Comparison of ENCODE assay signal across 22 mouse cellular contexts in the genomic region with DNA sequence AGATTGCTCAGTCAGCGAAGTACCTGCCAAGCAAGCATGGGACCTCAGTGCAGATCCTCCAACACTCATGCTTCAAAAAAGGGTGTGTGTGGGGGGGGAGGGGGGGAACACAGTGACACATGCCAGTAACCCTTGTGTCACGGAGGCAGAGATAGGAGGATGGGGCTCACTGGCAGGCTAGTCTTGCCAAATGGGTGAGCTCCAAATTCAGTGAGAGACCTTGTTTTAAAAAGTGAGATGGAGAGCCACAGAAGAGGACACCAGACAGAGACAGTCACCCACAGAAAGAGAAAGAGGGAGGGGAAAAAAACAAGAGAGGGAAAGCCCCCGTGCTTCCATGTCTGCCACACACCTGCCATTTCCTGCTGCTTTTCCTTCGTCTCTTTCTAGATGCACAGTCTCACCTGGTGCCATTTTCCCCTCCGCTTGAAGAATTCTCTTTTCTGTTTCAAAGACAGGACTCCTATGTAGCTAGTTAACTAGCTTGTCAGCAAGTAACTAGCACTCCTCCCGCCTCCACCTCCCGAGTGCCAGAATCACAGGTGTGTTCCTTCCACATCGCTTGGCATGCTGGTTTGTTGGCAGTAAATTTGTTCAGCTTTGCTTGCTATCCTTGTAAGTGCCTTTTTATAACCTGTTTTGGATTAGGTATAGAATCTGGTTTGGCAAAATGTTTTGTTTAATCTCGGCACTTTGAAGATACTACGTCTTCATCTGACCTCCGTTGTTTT. TPM values are rescaled to one million over a fixed set of nuclear protein-coding genes. Genes with fewer than 3 reads are reported as not detected.
DNase-seq lines count a peak whose midpoint lies in the region; ATAC-seq and TF ChIP-seq lines count a peak whose summit lies in the region.
"Had no signal": no experiment of that assay in that cellular context is flagged by ENCODE, and none has a peak within 500 bp of the region (broad histone marks: within the 10 kb centered on the region; RNA-seq: fewer than 3 reads in every experiment).

No protein-coding gene starts in this region.

- no peak for DNase-seq in gastrocnemius, adult 2 months
- no peak for DNase-seq in gastrocnemius, postnatal 4 days (ENCODE audit: low spot score in 2 of 2)
- DNase-seq in midbrain, postnatal 0 days (ENCODE audit: low spot score): peak; percentile 40
- DNase-seq in cerebellum, adult 2 months: peak; percentile 91 to 97
- DNase-seq in embryonic facial prominence, embryonic 14.5 days (ENCODE audit: low spot score): no peak
- DNase-seq in kidney, postnatal 10 days: no peak
- no peak for DNase-seq in testis, postnatal 10 days (ENCODE audit: low spot score)
- DNase-seq: adrenal gland, postnatal 14 days; B cell, adult 2 months; gastrocnemius, postnatal 10 days had no signal

- 85% methylated on average over 11 of the region's 11 CpGs for WGBS in midbrain, postnatal 0 days
- WGBS in midbrain, embryonic 16.5 days: 84% methylated on average over 11 of the region's 11 CpGs
- WGBS in cerebellum, adult 2 months: 14% methylated on average over 11 of the region's 11 CpGs
- WGBS in embryonic facial prominence, embryonic 14.5 days: 65% methylated on average over 11 of the region's 11 CpGs

- no peaks in the 10 kb centered on the region for H3K36me3 ChIP-seq in midbrain, postnatal 0 days (ENCODE audit: insufficient read depth, low read length)
- H3K36me3 ChIP-seq in midbrain, embryonic 16.5 days (ENCODE audit: control insufficient read depth, insufficient read depth, low read length): no peaks in the 10 kb centered on the region
- H3K36me3 ChIP-seq in embryonic facial prominence, embryonic 14.5 days (ENCODE audit: control insufficient read depth, insufficient read depth, low read length): no peaks in the 10 kb centered on the region
- H3K36me3 ChIP-seq: intestine, embryonic 15.5 days; liver, embryonic 12.5 days; midbrain, embryonic 12.5 days had no signal

- peak; percentile 24; the same call in 1 of the 2 replicates for TF ChIP-seq POLR2A in cerebellum, adult 2 months (IDR thresholded peaks at IDR 0.05; ENCODE audit: borderline replicate concordance, insufficient read depth, low read length)

- no peaks in the 10 kb centered on the region for H3K9me3 ChIP-seq in midbrain, postnatal 0 days (ENCODE audit: low read length)
- H3K9me3 ChIP-seq in midbrain, embryonic 16.5 days (replicated peaks; ENCODE audit: control insufficient read depth, low read length, poor library complexity, severe bottlenecking): no peaks in the 10 kb centered on the region
- H3K9me3 ChIP-seq in embryonic facial prominence, embryonic 14.5 days (ENCODE audit: control insufficient read depth, low read length): no peaks in the 10 kb centered on the region
- H3K9me3 ChIP-seq: intestine, embryonic 15.5 days; liver, embryonic 12.5 days; midbrain, embryonic 12.5 days had no signal

- intact Hi-C loops in gastrocnemius, adult 2 months (cut with DNase I): no loop called here

- H3K4me1 ChIP-seq in midbrain, postnatal 0 days (ENCODE audit: insufficient read depth, low read length): no peaks in the 10 kb centered on the region
- H3K4me1 ChIP-seq in midbrain, embryonic 16.5 days (ENCODE audit: control insufficient read depth, insufficient read depth, low read length): peaks cover 3% of the 10 kb centered on the region; the same call in 1 of the 2 replicates
- peaks cover 24% of the 10 kb centered on the region for H3K4me1 ChIP-seq in cerebellum, adult 2 months (ENCODE audit: control insufficient read depth, insufficient read depth, low read length)
- H3K4me1 ChIP-seq in embryonic facial prominence, embryonic 14.5 days (ENCODE audit: control insufficient read depth, insufficient read depth, low read length): peaks cover 17% of the 10 kb centered on the region
- H3K4me1 ChIP-seq: intestine, embryonic 15.5 days; liver, embryonic 12.5 days had no signal

- ATAC-seq in midbrain, postnatal 0 days (ENCODE audit: low FRiP score): no peak
- no peak for ATAC-seq in midbrain, embryonic 16.5 days
- ATAC-seq in embryonic facial prominence, embryonic 14.5 days (ENCODE audit: low read depth): no peak
- ATAC-seq: intestine, embryonic 15.5 days; liver, embryonic 12.5 days had no signal

- TF ChIP-seq CTCF in gastrocnemius, adult 2 months (IDR thresholded peaks at IDR 0.05): no peak
- no peak for TF ChIP-seq CTCF in midbrain, postnatal 0 days (IDR thresholded peaks at IDR 0.05)
- no peak for TF ChIP-seq CTCF in cerebellum, adult 2 months (IDR thresholded peaks at IDR 0.05; ENCODE audit: borderline replicate concordance, insufficient read depth, low read depth, low read length)

- H3K27ac ChIP-seq in gastrocnemius, adult 2 months: no peak overlapping the region
- no peak overlapping the region for H3K27ac ChIP-seq in midbrain, postnatal 0 days (ENCODE audit: low read depth, low read length)
- no peak overlapping the region for H3K27ac ChIP-seq in midbrain, embryonic 16.5 days (ENCODE audit: low read length)
- peak overlapping the region; percentile 85 for H3K27ac ChIP-seq in cerebellum, adult 2 months (ENCODE audit: insufficient read depth, low read length)
- peak overlapping the region; percentile 44; the same call in 1 of the 2 replicates for H3K27ac ChIP-seq in embryonic facial prominence, embryonic 14.5 days (replicated peaks; ENCODE audit: low read depth, low read length)
- H3K27ac ChIP-seq: intestine, embryonic 15.5 days; liver, embryonic 12.5 days; macrophage; midbrain, embryonic 12.5 days had no signal

- peak overlapping the region; percentile 34 for H3K4me3 ChIP-seq in gastrocnemius, adult 2 months
- H3K4me3 ChIP-seq in midbrain, postnatal 0 days (ENCODE audit: low read depth, low read length): no peak overlapping the region
- H3K4me3 ChIP-seq in midbrain, embryonic 16.5 days (ENCODE audit: low read depth, low read length): no peak overlapping the region
- peak overlapping the region; percentile 50 for H3K4me3 ChIP-seq in cerebellum, adult 2 months (replicated peaks; ENCODE audit: insufficient read depth, low read depth, low read length)
- H3K4me3 ChIP-seq in embryonic facial prominence, embryonic 14.5 days (ENCODE audit: low read depth, low read length): no peak overlapping the region
- H3K4me3 ChIP-seq: intestine, embryonic 15.5 days; liver, embryonic 12.5 days; midbrain, embryonic 12.5 days had no signal

- H3K4me2 ChIP-seq in midbrain, postnatal 0 days (ENCODE audit: low read depth, low read length, poor library complexity, severe bottlenecking): no peak overlapping the region
- no peak overlapping the region for H3K4me2 ChIP-seq in midbrain, embryonic 16.5 days (ENCODE audit: low read length)
- H3K4me2 ChIP-seq in embryonic facial prominence, embryonic 14.5 days (ENCODE audit: low read depth, low read length): peak overlapping the region; percentile 17; the same call in 1 of the 2 replicates
- H3K4me2 ChIP-seq: intestine, embryonic 15.5 days; liver, embryonic 12.5 days; lung, embryonic 14.5 days; midbrain, embryonic 12.5 days had no signal

- H3K27me3 ChIP-seq in midbrain, postnatal 0 days (ENCODE audit: insufficient read depth, low read length): no peaks in the 10 kb centered on the region
- no peaks in the 10 kb centered on the region for H3K27me3 ChIP-seq in midbrain, embryonic 16.5 days (ENCODE audit: control insufficient read depth, insufficient read depth, low read depth, low read length)
- H3K27me3 ChIP-seq in cerebellum, adult 2 months (ENCODE audit: control insufficient read depth, insufficient read depth, low read length): no peaks in the 10 kb centered on the region
- H3K27me3 ChIP-seq in embryonic facial prominence, embryonic 14.5 days (replicated peaks; ENCODE audit: control insufficient read depth, insufficient read depth, low read length): no peaks in the 10 kb centered on the region
- H3K27me3 ChIP-seq: intestine, embryonic 15.5 days; liver, embryonic 12.5 days; midbrain, embryonic 12.5 days had no signal

- no peak overlapping the region for H3K9ac ChIP-seq in midbrain, postnatal 0 days (replicated peaks; ENCODE audit: low read length, poor library complexity, severe bottlenecking)
- H3K9ac ChIP-seq in midbrain, embryonic 16.5 days (ENCODE audit: low read depth, low read length): no peak overlapping the region
- no peak overlapping the region for H3K9ac ChIP-seq in embryonic facial prominence, embryonic 14.5 days (ENCODE audit: low read depth, low read length)
- H3K9ac ChIP-seq: intestine, embryonic 15.5 days; liver, embryonic 12.5 days; lung, embryonic 14.5 days; midbrain, embryonic 12.5 days had no signal

RNA-seq across cellular contexts. Expression of gene Gm45213, which starts 35.1 kb away (rescaled TPM):
- total RNA-seq in gastrocnemius, adult 2 months (2021): not detected
- total RNA-seq in gastrocnemius, postnatal 4 days (2021): not detected
- not detected in 2 replicates for total RNA-seq in midbrain, postnatal 0 days (2014; rRNA removed)
- polyA plus RNA-seq in midbrain, postnatal 0 days (2015; fragmentation: Nextera tagmentation; extraction: Ambion mirVana): not detected in 2 replicates
- not detected in 2 replicates for polyA plus RNA-seq in midbrain, embryonic 16.5 days (2015; fragmentation: Nextera tagmentation; extraction: Ambion mirVana)
- polyA plus RNA-seq in cerebellum, adult 2 months (2012; rRNA removed): not detected in 2 replicates
- polyA plus RNA-seq in embryonic facial prominence, embryonic 14.5 days (2014; fragmentation: Nextera tagmentation; extraction: Ambion mirVana): not detected in 2 replicates
- total RNA-seq: adrenal gland, postnatal 14 days; gastrocnemius, postnatal 10 days; neutrophil, adult 5-6 weeks had no signal
- polyA plus RNA-seq: heart, postnatal 0 days; hindbrain, embryonic 11.5 days; intestine, embryonic 15.5 days; kidney, embryonic 16.5 days; limb, embryonic 11.5 days; liver, embryonic 12.5 days; lung, embryonic 14.5 days; macrophage; midbrain, embryonic 12.5 days; thymus, postnatal 0 days had no signal

RNA-seq across cellular contexts. Expression of gene Snrpa1, which starts 50.5 kb away (rescaled TPM):
- 10 to 100 TPM; 15.2 to 22.4 TPM for total RNA-seq in gastrocnemius, adult 2 months (2021)
- 10 to 100 TPM; 31.4 to 36.8 TPM for total RNA-seq in gastrocnemius, postnatal 4 days (2021)
- total RNA-seq in midbrain, postnatal 0 days (2014; rRNA removed): 37.0 and 48.2 TPM in 2 replicates
- polyA plus RNA-seq in midbrain, postnatal 0 days (2015; fragmentation: Nextera tagmentation; extraction: Ambion mirVana): 131 and 140 TPM in 2 replicates
- 131 and 133 TPM in 2 replicates for polyA plus RNA-seq in midbrain, embryonic 16.5 days (2015; fragmentation: Nextera tagmentation; extraction: Ambion mirVana)
- polyA plus RNA-seq in cerebellum, adult 2 months (2012; rRNA removed): 43.8 and 45.9 TPM in 2 replicates
- 134 and 146 TPM in 2 replicates for polyA plus RNA-seq in embryonic facial prominence, embryonic 14.5 days (2014; fragmentation: Nextera tagmentation; extraction: Ambion mirVana)

Comparison
In these comparisons a context has a peak if more than half of its experiments do, and no peak if none do; other contexts are left out.
1. DNase-seq: peak in midbrain, postnatal 0 days (single experiment) and cerebellum, adult 2 months (2 of 2); none in gastrocnemius, adult 2 months (single experiment), gastrocnemius, postnatal 4 days (0 of 2), embryonic facial prominence, embryonic 14.5 days (single experiment), kidney, postnatal 10 days (single experiment) and testis, postnatal 10 days (single experiment).
2. H3K27ac ChIP-seq: peak in cerebellum, adult 2 months (single experiment) and embryonic facial prominence, embryonic 14.5 days (single experiment); none in gastrocnemius, adult 2 months (single experiment), midbrain, postnatal 0 days (single experiment) and midbrain, embryonic 16.5 days (single experiment).
3. H3K4me3 ChIP-seq: peak in gastrocnemius, adult 2 months (single experiment) and cerebellum, adult 2 months (single experiment); none in midbrain, postnatal 0 days (single experiment), midbrain, embryonic 16.5 days (single experiment) and embryonic facial prominence, embryonic 14.5 days (single experiment).